Mouse (Mus musculus) frontal cortex, postnatal 36 days (tissue): ENCODE data around the gene Rbm4.

ENCODE experiments used
- DNase-seq, 2 experiments: peaks; one replicate each; pipeline ENCODE4 v3.0.0; 2022; ENCODE audit warnings: low spot score in 2 of 2

The Rbm4 gene

DNA sequence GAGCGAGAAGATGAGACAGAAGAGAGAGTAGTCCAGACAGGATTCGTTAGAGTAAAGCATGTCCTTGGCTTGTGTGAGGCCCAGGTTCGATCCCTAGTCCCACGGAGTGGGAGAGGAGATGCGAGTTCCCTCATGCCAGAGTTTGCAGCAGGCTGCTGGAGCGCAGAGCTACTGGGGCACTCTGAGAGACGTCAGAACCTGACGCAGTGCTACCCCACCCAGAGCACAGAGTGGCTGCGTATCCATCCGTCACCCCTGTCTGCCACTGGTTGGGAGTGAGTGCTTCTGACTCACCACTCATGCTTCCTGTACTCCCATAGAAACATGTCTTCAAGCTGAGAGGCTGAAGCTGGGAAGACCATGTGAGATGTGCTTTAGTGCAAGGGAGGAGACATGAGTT is 52.2 kb downstream of the Rbm4 start:
- DNase-seq, result no peak

DNA sequence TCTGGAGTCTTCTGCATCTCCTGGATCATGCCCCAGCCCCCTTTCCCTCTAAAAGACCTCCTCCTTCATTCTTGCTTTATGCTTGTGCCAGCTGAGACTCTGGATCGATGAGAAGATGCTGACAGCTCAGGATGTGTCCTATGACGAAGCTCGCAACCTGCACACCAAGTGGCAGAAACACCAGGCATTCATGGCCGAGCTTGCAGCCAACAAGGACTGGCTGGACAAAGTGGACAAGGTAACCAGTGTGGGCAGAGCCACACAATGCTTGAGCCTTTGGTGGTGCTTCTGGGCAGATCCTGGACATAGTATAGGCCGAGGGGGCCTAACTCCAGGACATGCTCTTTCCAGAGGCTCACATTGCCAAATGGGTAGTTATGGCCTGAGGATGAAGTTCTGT is 53.9 kb downstream of the Rbm4 start:
- DNase-seq, result no peak

DNA sequence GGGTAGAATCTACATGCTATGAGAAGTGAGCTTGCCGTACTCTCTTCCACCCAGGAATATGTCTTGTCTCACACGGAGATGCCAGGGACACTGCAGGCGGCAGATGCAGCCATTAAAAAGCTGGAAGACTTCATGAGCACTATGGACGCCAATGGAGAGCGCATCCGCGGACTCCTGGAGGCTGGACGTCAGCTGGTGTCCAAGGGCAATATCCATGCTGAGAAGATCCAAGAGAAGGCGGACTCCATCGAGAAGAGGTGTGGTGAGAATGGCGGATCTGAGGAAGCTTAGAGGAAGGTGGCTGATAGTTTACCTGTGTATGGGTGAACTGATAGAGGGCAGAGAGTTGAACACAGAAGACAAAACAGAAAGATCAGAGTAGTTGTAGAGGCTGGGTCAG is 54.6 kb downstream of the Rbm4 start:
- no peak for DNase-seq

DNA sequence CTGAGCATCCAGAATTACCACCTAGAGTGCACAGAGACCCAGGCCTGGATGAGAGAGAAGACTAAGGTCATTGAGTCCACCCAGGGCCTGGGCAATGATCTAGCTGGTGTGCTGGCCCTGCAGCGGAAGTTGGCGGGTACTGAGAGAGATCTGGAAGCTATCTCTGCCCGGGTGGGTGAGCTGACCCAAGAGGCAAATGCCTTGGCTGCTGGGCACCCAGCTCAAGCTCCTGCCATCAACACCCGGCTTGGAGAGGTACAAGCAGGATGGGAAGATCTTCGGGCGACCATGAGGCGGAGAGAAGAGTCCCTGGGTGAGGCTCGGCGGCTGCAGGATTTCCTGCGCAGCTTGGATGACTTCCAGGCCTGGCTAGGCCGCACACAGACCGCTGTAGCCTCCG is 55.8 kb downstream of the Rbm4 start:
- no peak for DNase-seq
